Mouse (Mus musculus): ENCODE results near the gene Fosb.

DNA sequence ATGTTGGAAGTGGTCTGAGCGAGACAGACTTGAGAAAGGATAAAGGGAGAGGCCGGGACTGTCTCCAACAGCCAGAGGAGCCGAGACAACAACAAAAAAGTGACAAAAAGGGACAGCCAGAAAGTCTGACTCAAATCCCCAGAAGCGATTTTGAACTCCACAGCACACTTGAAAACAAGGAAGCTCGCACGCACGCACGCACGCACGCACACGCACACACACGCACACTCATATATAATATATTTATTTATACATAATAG is 6.9 kb downstream of the Fosb start:
- TF ChIP-seq CTCF (IDR thresholded peaks at IDR 0.05): no peak
- TF ChIP-seq EP300 (IDR thresholded peaks at IDR 0.05): no peak
